Mouse (Mus musculus) lung, adult 2 months (tissue): ENCODE results near the gene Zfp108. TPM values are rescaled to one million over a fixed set of nuclear protein-coding genes. Genes with fewer than 3 reads are reported as not detected.

Source experiments
- DNase-seq: peaks from one replicate; pipeline ENCODE4 v3.0.0; 2022
- H3K4me1 ChIP-seq: fragments of 200-500 bp; 2 replicates; pipeline ENCODE4 v1.6.1; 2011; ENCODE audit warnings: low read length; ENCODE audit not compliant: control insufficient read depth, insufficient read depth
- H3K4me3 ChIP-seq: fragments of 200-500 bp; replicated peaks from 2 replicates; pipeline ENCODE3; 2011; ENCODE audit warnings: low read depth, mild to moderate bottlenecking, control low read depth, low read length; ENCODE audit errors: extremely low read depth
- CTCF ChIP-seq: fragments of 200-500 bp; IDR thresholded peaks from 2 replicates; pipeline ENCODE4 v1.5.1; 2011; ENCODE audit warnings: mild to moderate bottlenecking, low read length, control low read depth; ENCODE audit not compliant: insufficient read depth
- POLR2A ChIP-seq: fragments of 200-500 bp; IDR thresholded peaks from 2 replicates; pipeline ENCODE4 v1.6.1; 2011; ENCODE audit warnings: low read depth, mild to moderate bottlenecking, control low read depth, low read length, borderline replicate concordance; ENCODE audit errors: extremely low read depth
- WGBS: fragments of 180-500 bp; shearing (Covaris S2); methylation state at CpG from one replicate; pipeline ENCODE4 v1.1.7; 2018; 5-methylcytosine and 5-hydroxymethylcytosine counted together
- polyA plus RNA-seq: library from polyadenylated mRNA; depleted of rRNA; stranded (reverse); fragments of >200 nt; gene quantifications from 2 replicates; pipeline ENCODE4 v1.2.3, GENCODE M21; 2012; rRNA removed

Gene Zfp108
- 0.76 and 0.83 TPM in 2 replicates for polyA plus RNA-seq

GRCm38 (mm10) chr7:24254633-24255474, at the start of gene Zfp108:
Gene Zfp108 (plus strand): TSS chr7:24254794.
- 15% methylated on average over 21 of the region's 21 CpGs for WGBS
- no peak for TF ChIP-seq CTCF
- peak; percentile 71; the same call in 1 of the 2 replicates for TF ChIP-seq POLR2A
- peak; percentile 75 for DNase-seq
- Histone ChIP-seq H3K4me1 (peaks cover 3% of the 10 kb centered on the region; the same call in 1 of the 2 replicates), H3K4me3 (peak within 1 kb of the TSS; percentile 64)

GRCm38 (mm10) chr7:24207488-24208261, 46.9 kb upstream of the Zfp108 start:
- WGBS: 8% methylated on average over 24 of the region's 24 CpGs
- Histone ChIP-seq H3K4me3 (peak overlapping the region; percentile 95), H3K4me1 (no peaks in the 10 kb centered on the region)
- TF ChIP-seq POLR2A (peak; percentile 46; the same call in 1 of the 2 replicates), CTCF (no peak)
- peak; percentile 64 for DNase-seq

GRCm38 (mm10) chr7:24208282-24208886, 46.2 kb upstream of the Zfp108 start:
- TF ChIP-seq POLR2A: no peak
- no peak for TF ChIP-seq CTCF
- no peaks in the 10 kb centered on the region for H3K4me1 ChIP-seq
- WGBS: 61% methylated on average over 7 of the region's 7 CpGs
- no peak for DNase-seq
- H3K4me3 ChIP-seq: no peak overlapping the region

GRCm38 (mm10) chr7:24210296-24210695, 44.3 kb upstream of the Zfp108 start:
- 78% methylated on average over 2 of the region's 2 CpGs for WGBS
- TF ChIP-seq CTCF: no peak
- TF ChIP-seq POLR2A: no peak
- DNase-seq: no peak
- no peaks in the 10 kb centered on the region for H3K4me1 ChIP-seq
- H3K4me3 ChIP-seq: no peak overlapping the region

- 74% methylated on average over 5 of the region's 5 CpGs for WGBS
- no peak for DNase-seq
- no peaks in the 10 kb centered on the region for H3K4me1 ChIP-seq
- H3K4me3 ChIP-seq: no peak within 1 kb of the TSS
- no peak for TF ChIP-seq CTCF
- no peak for TF ChIP-seq POLR2A
These were observed 43.3 kb upstream of the Zfp108 start, which contains the start of gene Zfp111 for GRCm38 (mm10) chr7:24211343-24211742. Gene Zfp111 (minus strand): TSS chr7:24211443.

GRCm38 (mm10) chr7:24237040-24237791, 17.4 kb upstream of the Zfp108 start, which contains the start of gene Zfp109:
Gene Zfp109 (minus strand): TSS chr7:24237560.
- Histone ChIP-seq H3K4me1 (no peaks in the 10 kb centered on the region), H3K4me3 (peak within 1 kb of the TSS; percentile 81)
- 5% methylated on average over 28 of the region's 28 CpGs for WGBS
- DNase-seq: peak; percentile 67
- TF ChIP-seq POLR2A (no peak; the same call in 1 of the 2 replicates), CTCF (no peak)

GRCm38 (mm10) chr7:24253779-24254615, 597 bp upstream of the Zfp108 start:
- no peak for TF ChIP-seq CTCF
- no peak for TF ChIP-seq POLR2A

GRCm38 (mm10) chr7:24259306-24259999, 4.9 kb downstream of the Zfp108 start:
- no peak for DNase-seq
- TF ChIP-seq CTCF: no peak
- no peak for TF ChIP-seq POLR2A
- WGBS: 83% methylated on average over 13 of the region's 13 CpGs
- no peaks in the 10 kb centered on the region; the same call in 1 of the 2 replicates for H3K4me1 ChIP-seq
- H3K4me3 ChIP-seq: no peak overlapping the region

More at GRCm38 (mm10) chr7:24253779-24254615, 597 bp upstream of the Zfp108 start:
- WGBS: 59% methylated on average over 9 of the region's 9 CpGs
- no peak for DNase-seq
- H3K4me3 ChIP-seq: peak overlapping the region; percentile 64
- peaks cover 3% of the 10 kb centered on the region; the same call in 1 of the 2 replicates for H3K4me1 ChIP-seq
